In the genomic region with DNA sequence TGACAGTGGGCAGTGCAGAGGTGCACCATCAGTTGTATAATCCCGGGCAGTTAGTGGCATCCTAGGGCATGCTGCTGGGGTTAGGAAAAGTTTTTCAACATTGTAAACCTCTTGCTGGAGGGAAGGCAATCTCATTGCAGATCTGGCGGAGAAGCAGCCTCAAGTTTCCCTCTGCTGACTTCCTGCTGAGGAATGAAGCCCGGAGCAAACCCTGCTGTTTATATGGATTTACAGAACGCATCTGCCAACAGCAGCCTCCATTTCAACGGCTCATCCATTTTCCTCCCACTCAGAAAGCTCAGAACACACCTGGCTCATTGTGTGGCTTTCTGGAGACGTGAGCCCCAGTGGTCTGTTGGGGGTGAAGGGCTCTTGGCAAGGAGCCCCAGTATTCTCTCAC, we compare ENCODE assay signal across 1 mouse cellular context.
TF ChIP-seq lines count a peak whose summit lies in the region.

No protein-coding gene starts in this region.

TF ChIP-seq in myocyte, 11 proteins besides CTCF, POLR2A, EP300 and RAD21 (continued from another document):
- TF ChIP-seq TCF12 (IDR thresholded peaks at IDR 0.05; ENCODE audit: insufficient read depth, poor library complexity, severe bottlenecking): no peak
- no peak for TF ChIP-seq E2F4 (IDR thresholded peaks at IDR 0.05; ENCODE audit: insufficient read depth)
- no peak for TF ChIP-seq POLR2AphosphoS2 (IDR thresholded peaks at IDR 0.05; ENCODE audit: insufficient read length, low read depth)
- no peak for TF ChIP-seq CEBPB (IDR thresholded peaks at IDR 0.05; ENCODE audit: insufficient read depth, poor library complexity, severe bottlenecking)
- TF ChIP-seq TCF3 (IDR thresholded peaks at IDR 0.05; ENCODE audit: insufficient read length, low read depth): no peak
